Mouse (Mus musculus): ENCODE measurements around the gene Rftn1.

GRCm38 (mm10) chr17:50193653-50194052, 3.2 kb upstream of the Rftn1 start:
- no peak for TF ChIP-seq POLR2A (IDR thresholded peaks at IDR 0.05; ENCODE audit: extremely low read depth, insufficient read depth, low read length)
- peak; percentile 57 for TF ChIP-seq CTCF (IDR thresholded peaks at IDR 0.05; ENCODE audit: extremely low read depth, insufficient read depth, low read length)
